Mouse (Mus musculus) MEL (cell line): Measurements from ENCODE around the gene Ndc1. TPM values are rescaled to one million over a fixed set of nuclear protein-coding genes. Genes with fewer than 3 reads are reported as not detected.

Experiments
- DNase-seq: peaks from one replicate; pipeline ENCODE4 v3.0.0; 2011; ENCODE audit warnings: low read depth, low spot score
- H3K27ac ChIP-seq: 2 replicates; pipeline ENCODE4 v1.5.1; 2012; ENCODE audit warnings: low read depth, mild to moderate bottlenecking, control low read depth, low read length, moderate library complexity; ENCODE audit not compliant: control insufficient read depth
- H3K27me3 ChIP-seq, 2 experiments: fragments of 150-350 bp in 1 of 2; sonication (generic) in 1 of 2; 2 replicates each; pipeline ENCODE4 v1.6.1; 2012; ENCODE audit warnings: low read length in 2 of 2, mild to moderate bottlenecking in 2 of 2, improper control_type of control experiment in 1 of 2, moderate library complexity in 1 of 2; ENCODE audit not compliant: insufficient read depth in 2 of 2, control insufficient read depth in 1 of 2
- H3K36me3 ChIP-seq, 2 experiments: 2 replicates each; pipeline ENCODE4 v1.6.1; 2012 to 2014; ENCODE audit warnings: low read length in 2 of 2, improper control_type of control experiment in 1 of 2, inconsistent platforms in 1 of 2, mild to moderate bottlenecking in 1 of 2; ENCODE audit not compliant: insufficient read depth in 2 of 2, control insufficient read depth in 1 of 2
- H3K4me1 ChIP-seq, 2 experiments: fragments of 150-350 bp in 1 of 2; sonication (generic) in 1 of 2; 2 replicates each; pipeline ENCODE4 v1.6.1; 2012; ENCODE audit warnings: low read length in 2 of 2, improper control_type of control experiment in 1 of 2, mild to moderate bottlenecking in 1 of 2; ENCODE audit not compliant: insufficient read depth in 2 of 2, control insufficient read depth in 1 of 2
- H3K4me3 ChIP-seq, 2 experiments: fragments of 150-350 bp in 1 of 2; sonication (generic) in 1 of 2; 2 replicates each; pipeline ENCODE4 v1.5.1; 2012; ENCODE audit warnings: low read depth in 2 of 2, low read length in 2 of 2, mild to moderate bottlenecking in 2 of 2, moderate library complexity in 2 of 2, control low read depth in 1 of 2, improper control_type of control experiment in 1 of 2; ENCODE audit not compliant: control insufficient read depth in 1 of 2, insufficient read depth in 1 of 2
- H3K79me2 ChIP-seq: 2 replicates; pipeline ENCODE4 v1.6.1; 2012; ENCODE audit warnings: mild to moderate bottlenecking, low read length, moderate library complexity; ENCODE audit not compliant: control insufficient read depth, poor library complexity, insufficient read depth
- H3K9ac ChIP-seq: 2 replicates; pipeline ENCODE4 v1.6.1; 2012; ENCODE audit warnings: low read depth, mild to moderate bottlenecking, control low read depth, low read length, moderate library complexity; ENCODE audit not compliant: control insufficient read depth, poor library complexity, severe bottlenecking
- H3K9me3 ChIP-seq: fragments of 150-350 bp; sonication (generic); replicated peaks from 2 replicates; pipeline ENCODE4 v1.6.1; 2012; ENCODE audit warnings: mild to moderate bottlenecking, low read length, improper control_type of control experiment, moderate library complexity; ENCODE audit not compliant: insufficient read depth
- CTCF ChIP-seq, 3 experiments: IDR thresholded peaks in 2 of 3; conservative IDR thresholded peaks in 1 of 3; 2 replicates each; pipeline ENCODE4 v1.5.1; 2011 to 2012; ENCODE audit warnings: low read length in 3 of 3, low read depth in 2 of 3, mild to moderate bottlenecking in 2 of 3, improper control_type of control experiment in 1 of 3, inconsistent platforms in 1 of 3, mixed read lengths in 1 of 3, moderate library complexity in 1 of 3; ENCODE audit not compliant: control insufficient read depth in 1 of 3, insufficient read depth in 1 of 3, poor library complexity in 1 of 3, severe bottlenecking in 1 of 3
- EP300 ChIP-seq, 2 experiments: IDR thresholded peaks; 2 replicates each; pipeline ENCODE4 v1.6.1; 2011; ENCODE audit warnings: improper control_type of control experiment in 2 of 2, low read length in 2 of 2, low read depth in 1 of 2, mild to moderate bottlenecking in 1 of 2
- ETS1 ChIP-seq: IDR thresholded peaks from 2 replicates; pipeline ENCODE4 v1.6.1; 2012; ENCODE audit warnings: low read depth, mild to moderate bottlenecking, inconsistent platforms, low read length, improper control_type of control experiment, moderate library complexity
- HCFC1 ChIP-seq: IDR thresholded peaks from 2 replicates; pipeline ENCODE4 v1.6.1; 2012; ENCODE audit warnings: low read depth, mild to moderate bottlenecking, inconsistent platforms, low read length, improper control_type of control experiment, moderate library complexity
- KAT2A ChIP-seq: conservative IDR thresholded peaks from 2 replicates; pipeline ENCODE4 v1.6.1; 2012; ENCODE audit warnings: low read depth, low read length, improper control_type of control experiment, inconsistent platforms
- MXI1 ChIP-seq: IDR thresholded peaks from 2 replicates; pipeline ENCODE4 v1.6.1; 2011; ENCODE audit warnings: mild to moderate bottlenecking, low read depth, low read length, improper control_type of control experiment
- NELFE ChIP-seq: IDR thresholded peaks from 2 replicates; pipeline ENCODE4 v1.6.1; 2011; ENCODE audit warnings: low read depth, low read length, improper control_type of control experiment
- NRF1 ChIP-seq: IDR thresholded peaks from 2 replicates; pipeline ENCODE4 v1.6.1; 2014; ENCODE audit warnings: low read depth, mild to moderate bottlenecking, inconsistent platforms, low read length, improper control_type of control experiment, moderate library complexity; ENCODE audit not compliant: poor library complexity, insufficient read depth, severe bottlenecking
- POLR2A ChIP-seq, 2 experiments: IDR thresholded peaks; 2 replicates each; pipeline ENCODE4 v1.6.1; 2011 to 2012; ENCODE audit warnings: low read length in 2 of 2, mild to moderate bottlenecking in 2 of 2, control low read depth in 1 of 2, improper control_type of control experiment in 1 of 2, low read depth in 1 of 2, moderate library complexity in 1 of 2; ENCODE audit not compliant: control insufficient read depth in 1 of 2, insufficient read depth in 1 of 2, poor library complexity in 1 of 2
- POLR2AphosphoS5 ChIP-seq: IDR thresholded peaks from 2 replicates; pipeline ENCODE4 v1.6.1; 2012; ENCODE audit warnings: low read depth, borderline replicate concordance, mild to moderate bottlenecking, inconsistent platforms, low read length, moderate library complexity, mixed read lengths
- RAD21 ChIP-seq: IDR thresholded peaks from 2 replicates; pipeline ENCODE4 v1.6.1; 2011; ENCODE audit warnings: mild to moderate bottlenecking, low read depth, low read length, improper control_type of control experiment
- SIN3A ChIP-seq: IDR thresholded peaks from 2 replicates; pipeline ENCODE4 v1.6.1; 2012; ENCODE audit warnings: low read length, improper control_type of control experiment, inconsistent platforms
- SMC3 ChIP-seq: IDR thresholded peaks from 2 replicates; pipeline ENCODE4 v1.6.1; 2011; ENCODE audit warnings: low read depth, low read length, improper control_type of control experiment
- TAL1 ChIP-seq: IDR thresholded peaks from 2 replicates; pipeline ENCODE4 v1.6.1; 2012; ENCODE audit warnings: mild to moderate bottlenecking, inconsistent platforms, low read length, moderate library complexity, mixed read lengths
- ZC3H11A ChIP-seq: IDR thresholded peaks from 2 replicates; pipeline ENCODE4 v1.6.1; 2012; ENCODE audit warnings: low read depth, mild to moderate bottlenecking, inconsistent platforms, low read length, improper control_type of control experiment
- ZMIZ1 ChIP-seq: IDR thresholded peaks from 2 replicates; pipeline ENCODE4 v1.6.1; 2012; ENCODE audit warnings: low read depth, mild to moderate bottlenecking, inconsistent platforms, low read length, improper control_type of control experiment, moderate library complexity
- polyA plus RNA-seq, 2 experiments: library from polyadenylated mRNA; stranded (reverse) in 1 of 2; unstranded in 1 of 2; fragments of >175 nt in 1 of 2; fragments of >200 nt in 1 of 2; gene quantifications; 2 replicates each; pipeline versions ENCODE4 v1.2.1 to v1.2.4; 2012; ENCODE audit warnings: low replicate concordance in 2 of 2, low read depth in 1 of 2; ENCODE audit not compliant: insufficient read length in 2 of 2, insufficient read depth in 1 of 2, missing spikeins in 1 of 2
- total RNA-seq: library from RNA; depleted of rRNA; stranded (reverse); fragments of 300-350 nt; gene quantifications from 2 replicates; pipeline ENCODE4 v1.2.3, GENCODE M21; 2012

Ndc1 gene
- total and polyA plus RNA-seq, 3 experiments: 54.0 to 274 (median 57.2) TPM

- peak; percentile 47 for DNase-seq
- H3K27me3 ChIP-seq: no peaks in the 10 kb centered on the region
- peaks cover 0 to 2% of the 10 kb centered on the region in 2 experiments; a peak in 1 of 4 replicates for H3K4me1 ChIP-seq
- peaks cover 17% of the 10 kb centered on the region for H3K79me2 ChIP-seq
- H3K4me3 ChIP-seq: no peak overlapping the region
- H3K9ac ChIP-seq: no peak overlapping the region
- H3K27ac ChIP-seq: no peak overlapping the region
- H3K36me3 ChIP-seq: peaks cover 13 to 27% of the 10 kb centered on the region in 2 experiments
- no peak for TF ChIP-seq ZC3H11A
- TF ChIP-seq MXI1: no peak
- 0 out of 2 replicates have a peak, but pooled peaks have one; percentile 21 for TF ChIP-seq SMC3
- TF ChIP-seq ETS1: no peak
- no peak; the same call in 1 of the 2 replicates for TF ChIP-seq RAD21
- TF ChIP-seq POLR2A (IDR thresholded peaks at IDR 0.05; ENCODE audit: control insufficient read depth in 1 of 2, insufficient read depth in 1 of 2, low read depth in 1 of 2, low read length in 2 of 2, poor library complexity in 1 of 2): no peak
- TF ChIP-seq NRF1: no peak
- no peak for TF ChIP-seq POLR2AphosphoS5
- TF ChIP-seq ZMIZ1: no peak
- no peak for TF ChIP-seq KAT2A
- peak; percentile 22 to 47 (median 43); a peak in 4 of 6 replicates for TF ChIP-seq CTCF (IDR thresholded peaks at IDR 0.05 in 2 of 3, conservative IDR thresholded peaks at IDR 0.05 in 1 of 3; ENCODE audit: control insufficient read depth in 1 of 3, insufficient read depth in 1 of 3, low read depth in 2 of 3, low read length in 3 of 3, poor library complexity in 1 of 3, severe bottlenecking in 1 of 3)
- H3K9me3 ChIP-seq: no peaks in the 10 kb centered on the region
Measured at GRCm38 (mm10) chr4:107372304-107372703, 4.7 kb downstream of the Ndc1 start.

GRCm38 (mm10) chr4:107374677-107375076, 7.1 kb downstream of the Ndc1 start:
- no peak overlapping the region for H3K9ac ChIP-seq
- H3K9me3 ChIP-seq: no peaks in the 10 kb centered on the region
- no peak for TF ChIP-seq CTCF (IDR thresholded peaks at IDR 0.05 in 2 of 3, conservative IDR thresholded peaks at IDR 0.05 in 1 of 3; ENCODE audit: control insufficient read depth in 1 of 3, insufficient read depth in 1 of 3, low read depth in 2 of 3, low read length in 3 of 3, poor library complexity in 1 of 3, severe bottlenecking in 1 of 3)
- peak; percentile 53 for TF ChIP-seq TAL1
- TF ChIP-seq NELFE: no peak
- no peak for TF ChIP-seq EP300 (IDR thresholded peaks at IDR 0.05; ENCODE audit: low read depth in 1 of 2, low read length in 2 of 2)
- no peaks in the 10 kb centered on the region for H3K27me3 ChIP-seq
- no peak for DNase-seq
- H3K36me3 ChIP-seq: peaks cover 3 to 30% of the 10 kb centered on the region in 2 experiments
- no peak overlapping the region for H3K4me3 ChIP-seq
- H3K79me2 ChIP-seq: peaks cover 2% of the 10 kb centered on the region
- H3K27ac ChIP-seq: no peak overlapping the region
- no peaks in the 10 kb centered on the region for H3K4me1 ChIP-seq

DNA sequence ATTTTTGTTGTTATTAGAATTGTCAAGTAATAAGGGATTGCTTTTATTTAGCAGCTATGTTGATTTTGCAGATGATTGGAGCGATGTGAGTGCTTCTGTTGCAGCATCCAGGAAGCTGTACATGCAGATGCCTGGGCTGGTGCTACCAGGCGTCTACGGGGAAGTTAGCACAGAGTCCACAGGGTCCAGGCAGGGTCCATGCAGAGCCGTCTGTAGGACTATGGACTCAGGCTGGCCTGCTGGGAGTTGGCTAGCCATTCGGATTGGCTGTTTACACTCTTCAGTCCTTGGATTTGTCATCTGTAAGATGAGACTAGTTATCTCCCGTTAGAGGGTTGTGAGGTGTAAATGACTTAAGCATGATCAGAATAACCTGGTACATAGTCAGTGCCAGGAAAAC, 11.4 kb downstream of the Ndc1 start:
- Histone ChIP-seq H3K4me1 (no peaks in the 10 kb centered on the region), H3K79me2 (0 out of 2 replicates have a peak, but pooled peaks cover 3% of the 10 kb centered on the region), H3K27ac (no peak overlapping the region), H3K36me3 (peaks cover 0 to 24% of the 10 kb centered on the region in 2 experiments; a peak in 3 of 4 replicates), H3K27me3 (no peaks in the 10 kb centered on the region), H3K9ac (no peak overlapping the region), H3K9me3 (no peaks in the 10 kb centered on the region)
- no peak for DNase-seq
- TF ChIP-seq ZMIZ1: no peak
- TF ChIP-seq SIN3A: no peak
- no peak for TF ChIP-seq NRF1
- no peak for TF ChIP-seq ETS1
- TF ChIP-seq HCFC1: no peak
- TF ChIP-seq NELFE: no peak
- TF ChIP-seq SMC3: no peak
- TF ChIP-seq, all 39 proteins: peak for 0
- H3K4me3 ChIP-seq: no peak overlapping the region
